Mouse (Mus musculus) hindbrain, embryonic 16.5 days (tissue): ENCODE measurements around the gene Trmt112. TPM values are rescaled to one million over a fixed set of nuclear protein-coding genes. Genes with fewer than 3 reads are reported as not detected.

ENCODE experiments used
- ATAC-seq: fragments of 200-750 bp; cut with Nextera tagmentation; 2 replicates; pipeline ENCODE4 v1.8.0; 2017; ENCODE audit warnings: moderate TSS enrichment, moderate library complexity
- H3K27ac ChIP-seq: fragments of 300-500 bp; sonication (generic); 2 replicates; pipeline ENCODE4 v1.5.1; 2014; ENCODE audit warnings: low read depth, mild to moderate bottlenecking, control low read depth, low read length, moderate library complexity
- H3K27me3 ChIP-seq: fragments of 300-500 bp; sonication (generic); replicated peaks from 2 replicates; pipeline ENCODE4 v1.6.1; 2014; ENCODE audit warnings: low read length; ENCODE audit not compliant: control insufficient read depth, insufficient read depth
- H3K36me3 ChIP-seq: fragments of 300-500 bp; sonication (generic); 2 replicates; pipeline ENCODE4 v1.6.1; 2014; ENCODE audit warnings: mild to moderate bottlenecking, low read length, moderate library complexity, mixed read lengths; ENCODE audit not compliant: control insufficient read depth, insufficient read depth
- H3K4me1 ChIP-seq: fragments of 300-500 bp; sonication (generic); 2 replicates; pipeline ENCODE4 v1.6.1; 2014; ENCODE audit warnings: low read depth, low read length; ENCODE audit not compliant: control insufficient read depth, insufficient read depth
- H3K4me2 ChIP-seq: fragments of 300-500 bp; sonication (generic); 2 replicates; pipeline ENCODE4 v1.6.1; 2014; ENCODE audit warnings: mild to moderate bottlenecking, low read length, control low read depth, moderate library complexity
- H3K4me3 ChIP-seq: fragments of 300-500 bp; sonication (generic); 2 replicates; pipeline ENCODE4 v1.5.1; 2014; ENCODE audit warnings: mild to moderate bottlenecking, low read length, control low read depth, moderate library complexity
- H3K9ac ChIP-seq: fragments of 300-500 bp; sonication (generic); 2 replicates; pipeline ENCODE4 v1.6.1; 2014; ENCODE audit warnings: low read depth, mild to moderate bottlenecking, control low read depth, low read length, moderate library complexity
- H3K9me3 ChIP-seq: fragments of 300-500 bp; sonication (generic); 2 replicates; pipeline ENCODE4 v1.6.1; 2014; ENCODE audit warnings: mild to moderate bottlenecking, low read length, moderate library complexity; ENCODE audit not compliant: control insufficient read depth
- WGBS: fragments of 180-500 bp; shearing (Covaris S2); extraction: QIAGEN DNeasy Blood & Tissue Kit; methylation state at CpG from one replicate; pipeline ENCODE4 v1.1.7; 2014; 5-methylcytosine and 5-hydroxymethylcytosine counted together
- polyA plus RNA-seq: library from polyadenylated mRNA; unstranded; fragments of >200 nt; fragmentation: Nextera tagmentation; extraction: Ambion mirVana; gene quantifications from 2 replicates; pipeline ENCODE4 v1.2.1, GENCODE M21; 2015

Trmt112 gene
- polyA plus RNA-seq, 1 experiment from 2014 or later, result 101 TPM

DNA sequence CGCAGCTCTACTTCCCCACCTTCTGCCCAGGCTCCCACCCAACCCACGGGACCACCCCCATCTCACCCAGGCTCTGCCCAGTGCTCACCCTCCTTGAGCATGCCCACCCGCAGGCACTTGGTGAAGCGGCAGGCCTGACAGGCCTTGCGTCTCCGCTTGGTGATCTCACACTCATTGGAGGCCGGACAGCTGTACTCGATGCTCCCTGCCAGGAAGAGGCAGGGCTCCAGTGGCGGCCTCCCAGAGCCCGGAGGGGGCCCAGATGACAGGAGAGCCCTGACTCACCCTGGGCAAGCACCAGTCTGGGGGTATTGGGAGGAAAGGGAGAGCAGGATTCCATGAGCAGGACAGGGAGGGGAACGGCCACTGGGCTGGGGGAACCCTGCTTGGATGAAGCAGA lies 4.5 kb downstream of the Trmt112 start:
- Histone ChIP-seq H3K9me3 (no peaks in the 10 kb centered on the region), H3K27me3 (no peaks in the 10 kb centered on the region), H3K9ac (no peak overlapping the region), H3K4me3 (no peak overlapping the region), H3K4me2 (no peak overlapping the region), H3K4me1 (peaks cover 8% of the 10 kb centered on the region), H3K27ac (no peak overlapping the region), H3K36me3 (peaks cover 21% of the 10 kb centered on the region)
- ATAC-seq, result no peak
- WGBS, result 90% methylated on average over 11 of the region's 11 CpGs

DNA sequence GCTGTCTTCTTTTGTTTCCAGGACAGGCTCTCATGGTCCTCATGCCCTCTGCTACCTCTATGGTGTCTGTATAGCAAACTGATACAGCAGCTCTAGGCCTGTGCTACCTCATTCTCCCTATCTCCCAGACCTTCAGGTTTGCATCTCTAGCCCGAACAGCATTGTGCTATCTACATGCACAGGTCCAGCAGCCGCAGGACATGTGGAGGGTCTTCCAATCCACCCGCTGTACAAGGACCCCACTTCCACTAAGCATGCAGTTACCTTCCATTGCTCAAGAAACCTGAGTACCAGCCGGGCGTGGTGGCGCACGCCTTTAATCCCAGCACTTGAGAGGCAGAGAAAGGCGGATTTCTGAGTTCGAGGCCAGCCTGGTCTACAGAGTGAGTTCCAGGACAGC lies 5.0 kb downstream of the Trmt112 start:
- H3K4me3 ChIP-seq, result no peak overlapping the region
- H3K27me3 ChIP-seq, result no peaks in the 10 kb centered on the region
- ATAC-seq, result no peak
- H3K4me1 ChIP-seq, result peaks cover 8% of the 10 kb centered on the region
- 94% methylated on average over 9 of the region's 9 CpGs for WGBS
- H3K36me3 ChIP-seq, result peaks cover 21% of the 10 kb centered on the region
- H3K4me2 ChIP-seq, result no peak overlapping the region
- H3K9me3 ChIP-seq, result no peaks in the 10 kb centered on the region
- no peak overlapping the region for H3K27ac ChIP-seq
- H3K9ac ChIP-seq, result no peak overlapping the region

DNA sequence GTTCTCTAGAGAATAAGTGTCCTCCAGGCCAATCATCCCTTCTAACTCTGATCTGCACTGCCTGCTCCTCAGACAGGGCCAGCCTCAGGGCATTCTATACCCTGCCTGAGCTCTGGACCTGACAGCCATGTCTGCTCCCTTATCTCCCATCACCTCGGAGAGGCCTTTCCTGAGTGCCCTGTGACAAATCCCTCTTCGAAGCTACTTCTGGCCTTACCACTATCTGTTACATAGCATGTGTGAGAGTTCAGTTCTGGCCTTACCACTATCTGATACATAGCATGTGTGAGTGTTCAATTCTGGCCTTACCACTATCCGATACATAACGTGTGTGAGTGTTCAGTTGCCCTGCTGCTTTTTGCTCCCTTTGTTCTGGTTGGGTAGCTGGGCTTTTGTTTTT lies 5.8 kb downstream of the Trmt112 start:
- ATAC-seq, result no peak
- no peak overlapping the region for H3K4me2 ChIP-seq
- WGBS, result 90% methylated on average over 4 of the region's 4 CpGs
- H3K27me3 ChIP-seq, result no peaks in the 10 kb centered on the region
- peaks cover 21% of the 10 kb centered on the region for H3K36me3 ChIP-seq
- H3K9ac ChIP-seq, result no peak overlapping the region
- H3K27ac ChIP-seq, result no peak overlapping the region
- no peaks in the 10 kb centered on the region for H3K9me3 ChIP-seq
- peaks cover 13% of the 10 kb centered on the region for H3K4me1 ChIP-seq
- no peak overlapping the region for H3K4me3 ChIP-seq

DNA sequence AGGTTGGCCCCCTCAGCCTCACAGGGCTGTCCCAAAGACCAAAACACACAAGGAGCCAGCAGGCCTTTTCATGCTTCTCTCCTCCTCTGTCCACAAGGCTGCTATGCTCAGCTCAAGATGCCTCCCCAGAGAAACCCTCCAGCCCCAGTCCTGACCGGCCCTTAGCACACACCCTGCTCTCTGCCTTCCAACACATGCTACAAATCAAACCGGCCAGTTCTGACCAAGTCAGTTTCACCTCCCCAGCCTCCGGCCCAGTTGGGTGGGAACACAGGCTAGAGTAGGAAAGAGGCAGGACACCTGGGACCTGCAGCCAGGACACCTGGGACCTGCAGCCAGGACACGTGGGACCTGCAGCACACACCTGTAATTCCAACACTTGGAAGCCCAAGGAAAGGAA lies 7.0 kb downstream of the Trmt112 start:
- H3K27me3 ChIP-seq, result no peaks in the 10 kb centered on the region
- H3K4me3 ChIP-seq, result no peak overlapping the region
- H3K9me3 ChIP-seq, result no peaks in the 10 kb centered on the region
- H3K4me1 ChIP-seq, result peaks cover 14% of the 10 kb centered on the region
- H3K27ac ChIP-seq, result no peak overlapping the region
- H3K4me2 ChIP-seq, result no peak overlapping the region
- H3K9ac ChIP-seq, result no peak overlapping the region
- no peak for ATAC-seq
- WGBS, result 85% methylated on average over 4 of the region's 4 CpGs
- H3K36me3 ChIP-seq, result peaks cover 18% of the 10 kb centered on the region

DNA sequence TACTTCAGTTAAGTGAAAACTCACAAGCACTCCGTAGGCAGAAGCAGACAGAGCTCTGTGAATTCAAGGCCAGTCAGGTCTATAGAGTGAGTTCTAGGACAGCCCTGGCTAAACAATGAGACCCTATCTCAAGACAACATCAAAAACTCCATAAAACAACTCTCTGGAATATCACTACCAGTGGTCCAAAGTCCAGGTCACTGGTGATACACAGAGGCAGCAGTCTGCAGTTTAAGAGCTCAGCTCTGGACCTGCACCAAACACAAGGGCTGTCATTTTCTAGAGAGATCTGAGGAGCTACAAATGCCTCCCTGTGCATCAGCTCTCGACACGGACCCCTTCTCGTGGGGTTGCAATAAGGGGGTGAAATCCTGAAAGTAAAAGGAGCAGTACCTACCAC lies 8.8 kb downstream of the Trmt112 start:
- Histone ChIP-seq H3K36me3 (peaks cover under 1% of the 10 kb centered on the region), H3K9ac (no peak overlapping the region), H3K27ac (no peak overlapping the region), H3K9me3 (no peaks in the 10 kb centered on the region), H3K4me3 (no peak overlapping the region), H3K4me1 (peaks cover 13% of the 10 kb centered on the region), H3K27me3 (peaks cover 4% of the 10 kb centered on the region; the same call in 1 of the 2 replicates), H3K4me2 (no peak overlapping the region)
- 93% methylated on average over 4 of the region's 4 CpGs for WGBS
- ATAC-seq, result no peak

DNA sequence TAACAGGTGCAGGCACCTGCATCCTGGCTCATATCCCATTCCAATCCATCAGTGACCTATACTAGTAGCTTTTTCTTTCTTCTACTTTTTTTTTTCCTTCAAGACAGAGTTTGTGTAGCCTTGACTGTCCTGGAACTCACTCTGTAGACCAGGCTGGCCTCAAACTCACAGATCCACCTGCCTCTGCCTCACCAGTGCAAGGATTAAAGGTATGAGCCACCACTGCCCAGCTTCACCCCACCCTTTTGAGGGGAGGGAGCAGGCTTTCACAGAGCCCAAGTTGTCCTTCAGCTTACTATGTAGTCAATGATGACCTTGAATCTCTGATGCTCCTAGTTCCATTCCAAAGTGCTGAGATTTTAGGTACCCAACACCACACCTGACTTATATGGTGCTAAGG lies 9.9 kb downstream of the Trmt112 start:
- Histone ChIP-seq H3K9ac (no peak overlapping the region), H3K4me2 (no peak overlapping the region), H3K36me3 (no peaks in the 10 kb centered on the region), H3K9me3 (no peaks in the 10 kb centered on the region), H3K27ac (no peak overlapping the region), H3K27me3 (peaks cover 11% of the 10 kb centered on the region), H3K4me1 (peaks cover 13% of the 10 kb centered on the region), H3K4me3 (no peak overlapping the region)
- no peak for ATAC-seq

DNA sequence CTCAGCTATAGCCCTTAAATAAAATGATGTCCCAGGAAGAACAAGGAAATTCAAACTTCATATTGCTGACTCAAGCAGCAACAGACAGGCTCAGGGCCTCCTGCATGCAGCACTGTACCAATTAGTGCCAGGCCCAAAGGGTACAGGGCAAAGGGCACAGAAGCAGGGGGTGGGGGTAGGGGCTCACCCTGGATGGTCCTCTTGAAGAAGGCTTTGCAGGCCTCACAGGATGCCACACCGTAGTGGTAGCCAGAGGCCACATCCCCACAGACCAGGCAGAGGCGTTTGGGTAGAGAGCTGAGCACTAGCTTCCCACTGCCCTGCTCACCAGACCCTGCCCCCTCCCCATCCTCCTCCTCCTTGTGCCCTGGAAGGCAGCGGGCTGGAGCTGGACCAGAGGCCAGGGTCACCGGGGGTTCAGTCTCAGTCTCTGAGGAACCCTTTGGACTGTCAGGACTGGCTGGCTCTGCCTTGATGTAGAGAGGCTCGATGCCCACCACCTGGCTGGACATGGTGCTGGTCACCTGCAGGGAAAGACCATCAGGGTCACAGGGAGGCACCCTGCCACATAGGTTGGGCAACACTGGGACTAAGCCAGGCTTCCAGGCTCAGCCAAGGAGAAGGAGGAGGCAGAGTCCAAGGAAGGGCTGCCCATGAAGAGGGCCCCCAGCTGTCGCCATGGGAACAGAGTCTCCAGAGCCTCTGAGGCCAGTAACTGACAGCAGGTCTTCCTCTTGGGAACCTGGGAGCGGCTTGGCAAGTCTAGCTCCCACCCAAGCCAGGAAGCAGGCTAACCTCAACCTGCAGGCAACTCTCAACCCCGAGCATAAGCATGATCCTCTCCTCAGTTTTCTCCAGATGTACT lies 10.6 kb downstream of the Trmt112 start:
- Histone ChIP-seq H3K9me3 (no peaks in the 10 kb centered on the region), H3K4me3 (peak overlapping the region; percentile 87), H3K36me3 (no peaks in the 10 kb centered on the region), H3K4me1 (peaks cover 19% of the 10 kb centered on the region), H3K27me3 (peaks cover 18% of the 10 kb centered on the region), H3K27ac (peak overlapping the region; percentile 2; the same call in 1 of the 2 replicates), H3K4me2 (peak overlapping the region; percentile 86), H3K9ac (peak overlapping the region; percentile 95)
- WGBS, result 34% methylated on average over 8 of the region's 8 CpGs
- no peak for ATAC-seq

DNA sequence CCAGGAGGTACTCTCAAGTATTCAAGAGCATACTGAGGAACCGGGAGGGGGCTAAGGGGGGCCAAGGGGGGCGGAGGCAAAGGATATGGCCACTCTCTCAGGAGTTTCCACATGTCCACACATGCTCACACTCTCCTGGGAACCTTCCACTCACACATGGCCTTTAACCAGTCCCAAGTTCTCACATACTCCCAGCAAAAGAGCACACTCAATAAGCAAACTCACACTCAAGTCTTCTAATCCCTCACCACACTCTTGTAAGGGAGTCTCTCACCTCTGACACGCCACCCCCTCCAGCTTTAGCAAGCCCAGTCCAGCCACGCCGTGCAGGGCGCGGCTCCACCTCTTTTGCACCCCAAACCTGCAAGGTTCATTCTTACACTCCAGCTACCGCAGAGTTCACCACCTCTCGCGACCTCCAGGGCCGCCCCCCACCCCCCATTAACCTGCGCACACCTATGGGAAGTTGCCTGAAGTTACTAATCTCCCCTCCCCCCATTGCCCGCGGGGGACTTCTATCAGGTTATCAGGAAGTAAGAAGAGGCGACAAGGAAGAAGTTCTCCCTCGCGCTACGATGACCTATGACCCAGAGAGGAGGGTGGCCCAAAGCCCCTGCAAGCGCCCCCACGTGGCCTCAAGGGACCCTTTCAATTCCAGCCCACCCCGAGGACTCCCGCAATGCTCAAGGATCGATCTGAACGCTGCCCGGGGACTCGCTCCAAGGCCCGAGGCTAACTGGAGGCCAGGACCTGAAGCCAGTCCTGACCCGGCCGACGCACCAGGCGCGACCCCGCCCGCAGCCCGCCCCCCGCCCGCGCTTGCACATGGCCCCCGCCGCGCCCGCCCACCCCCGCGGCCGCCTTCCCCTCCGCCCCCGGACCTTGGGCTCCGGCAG lies 11.5 kb downstream of the Trmt112 start:
- no peaks in the 10 kb centered on the region for H3K36me3 ChIP-seq
- H3K4me2 ChIP-seq, result peak overlapping the region; percentile 86
- H3K9ac ChIP-seq, result peak overlapping the region; percentile 95
- H3K9me3 ChIP-seq, result no peaks in the 10 kb centered on the region
- peaks cover 22% of the 10 kb centered on the region for H3K4me1 ChIP-seq
- H3K27me3 ChIP-seq, result peaks cover 27% of the 10 kb centered on the region
- ATAC-seq, result no peak; the same call in 1 of the 2 replicates
- WGBS, result 2% methylated on average over 31 of the region's 48 CpGs
- peak overlapping the region; percentile 87 for H3K27ac ChIP-seq
- H3K4me3 ChIP-seq, result peak overlapping the region; percentile 87
